Mouse (Mus musculus): ENCODE results near the gene Rab4a.

DNA sequence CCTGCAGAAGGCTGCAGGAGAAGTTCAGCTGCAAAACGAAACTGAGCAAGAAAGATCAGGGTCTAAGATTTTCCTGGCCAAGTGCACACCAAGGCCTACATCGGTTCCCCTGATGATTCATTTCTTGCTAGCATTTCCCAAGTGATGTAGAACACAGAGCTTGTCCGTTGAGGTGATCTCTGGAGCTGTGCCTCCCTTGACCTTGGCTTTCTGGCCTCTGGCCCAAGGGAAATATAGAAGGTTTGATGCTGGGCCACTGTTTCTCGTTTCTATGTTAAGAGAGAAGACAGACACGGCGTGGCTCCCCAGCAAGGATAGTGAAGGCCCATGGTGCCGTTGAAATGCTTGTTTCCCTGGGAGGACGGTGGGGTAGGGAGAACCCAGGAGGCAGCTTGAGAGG is 37.9 kb upstream of the Rab4a start:
- TF ChIP-seq CTCF (IDR thresholded peaks at IDR 0.05 in 2 of 3, conservative IDR thresholded peaks at IDR 0.05 in 1 of 3; ENCODE audit: control insufficient read depth in 1 of 3, insufficient read depth in 1 of 3, low read depth in 2 of 3, low read length in 3 of 3, poor library complexity in 1 of 3, severe bottlenecking in 1 of 3) = no peak
- TF ChIP-seq SIN3A (IDR thresholded peaks at IDR 0.05; ENCODE audit: low read length) = no peak
- no peak for TF ChIP-seq USF1 (IDR thresholded peaks at IDR 0.05; ENCODE audit: low read depth, low read length)
- no peak for TF ChIP-seq POLR2A (IDR thresholded peaks at IDR 0.05; ENCODE audit: control insufficient read depth in 1 of 2, insufficient read depth in 1 of 2, low read depth in 1 of 2, low read length in 2 of 2, poor library complexity in 1 of 2)
- TF ChIP-seq GABPA (IDR thresholded peaks at IDR 0.05; ENCODE audit: low read depth, low read length) = no peak
- no peak for TF ChIP-seq USF2 (IDR thresholded peaks at IDR 0.05; ENCODE audit: borderline replicate concordance in 1 of 2, insufficient read depth in 1 of 2, low read depth in 1 of 2, low read length in 2 of 2)
- TF ChIP-seq POLR2AphosphoS2 (IDR thresholded peaks at IDR 0.05; ENCODE audit: low read length) = no peak
- TF ChIP-seq KAT2A (conservative IDR thresholded peaks at IDR 0.05; ENCODE audit: low read depth, low read length) = no peak
- no peak for TF ChIP-seq TCF12 (IDR thresholded peaks at IDR 0.05; ENCODE audit: low read depth, low read length)
- no peak for TF ChIP-seq CHD1 (IDR thresholded peaks at IDR 0.05; ENCODE audit: low read depth, low read length)
